Mouse (Mus musculus) layer of hippocampus, adult 9-10 months (tissue): ENCODE data around the gene Msi2.

ENCODE experiments used
- DNase-seq: peaks from one replicate; pipeline ENCODE4 v3.0.0; 2022; ENCODE audit warnings: low spot score

The Msi2 gene

DNA sequence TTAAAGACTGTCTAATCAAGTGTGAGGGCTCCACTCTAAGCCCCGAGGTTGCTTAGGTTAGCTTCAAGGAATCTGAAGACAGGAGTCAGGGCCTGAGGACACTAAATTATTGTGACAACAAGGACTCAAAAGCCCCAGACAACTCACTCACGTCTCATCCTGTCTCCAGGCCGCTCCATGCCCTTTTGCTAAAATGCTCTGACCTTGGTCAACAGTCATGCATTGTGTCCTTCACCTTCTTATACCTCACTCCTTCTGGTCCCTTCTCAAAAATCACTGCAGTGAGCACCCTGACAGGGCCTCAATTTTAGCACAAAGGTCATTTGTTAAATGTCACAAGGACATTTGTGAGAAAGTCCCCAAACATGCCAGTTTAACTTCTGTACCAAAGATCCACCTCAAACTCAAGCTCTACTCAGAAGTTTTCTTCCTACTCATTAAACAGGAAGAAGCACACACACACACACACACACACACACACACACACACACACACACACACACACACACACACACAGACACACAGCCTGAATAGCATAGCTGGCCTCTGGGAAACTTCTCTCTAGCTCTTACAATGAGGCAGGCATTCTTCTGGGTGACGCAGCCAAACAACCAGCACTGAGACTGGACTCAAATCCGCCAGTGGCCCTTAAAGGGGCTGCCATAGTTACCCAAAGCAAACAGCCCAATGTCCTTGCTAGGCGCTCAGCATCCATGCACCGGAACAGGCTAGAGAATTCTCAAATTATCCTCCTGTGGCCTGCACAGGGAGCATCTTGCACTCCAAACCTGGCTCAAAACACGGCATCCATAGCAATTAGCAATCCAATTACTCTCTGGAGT is 178.5 kb downstream of the Msi2 start:
- DNase-seq: no peak

DNA sequence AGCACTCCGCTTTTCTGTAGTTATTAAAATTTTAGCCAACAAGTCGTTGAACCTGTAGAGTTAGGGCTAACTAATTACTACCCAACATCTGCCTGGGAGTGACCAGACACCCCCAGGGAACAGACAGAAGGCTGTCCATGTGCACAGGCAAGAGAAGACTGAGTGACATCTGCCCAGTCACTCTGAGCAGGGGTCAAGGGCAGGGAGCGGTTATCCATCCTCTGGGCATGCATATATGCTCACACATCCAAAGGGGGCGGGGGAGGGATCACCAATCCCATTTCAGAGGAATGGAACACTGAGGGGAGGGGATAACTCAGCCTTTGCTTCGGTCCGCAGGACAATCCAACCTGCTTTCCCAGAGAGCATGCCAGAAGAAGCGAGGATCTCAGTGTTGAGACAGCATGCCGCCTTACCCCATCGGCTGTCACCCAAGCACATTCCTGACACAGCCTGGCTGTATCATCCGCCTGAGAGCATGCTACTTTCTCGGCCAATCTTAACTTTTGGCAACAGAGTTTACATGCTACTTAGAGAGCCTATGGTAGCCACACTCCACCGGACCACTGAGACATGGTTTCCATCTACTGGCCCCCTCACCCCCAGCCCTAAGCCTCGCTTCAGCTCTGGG is 179.5 kb downstream of the Msi2 start:
- no peak for DNase-seq

DNA sequence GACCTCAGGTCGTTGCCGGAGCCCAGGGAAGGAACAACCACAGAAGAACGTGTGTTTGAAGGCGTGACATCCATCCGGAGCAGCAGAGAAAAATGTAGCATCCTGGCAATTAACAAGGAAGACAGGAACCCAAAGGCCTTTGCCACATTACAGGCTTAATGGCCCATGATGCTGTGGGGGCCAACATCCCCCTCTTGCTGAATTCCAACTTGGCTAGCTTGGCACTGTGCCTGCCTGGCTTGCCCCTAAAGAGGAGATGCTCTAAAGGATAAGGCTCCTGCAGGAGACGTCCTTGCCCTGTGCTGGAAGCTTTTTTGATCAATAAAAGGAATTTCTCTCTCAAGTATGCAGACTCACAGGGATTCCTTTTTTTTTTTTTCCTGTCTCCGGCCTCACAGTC is 181.0 kb downstream of the Msi2 start:
- DNase-seq: no peak

DNA sequence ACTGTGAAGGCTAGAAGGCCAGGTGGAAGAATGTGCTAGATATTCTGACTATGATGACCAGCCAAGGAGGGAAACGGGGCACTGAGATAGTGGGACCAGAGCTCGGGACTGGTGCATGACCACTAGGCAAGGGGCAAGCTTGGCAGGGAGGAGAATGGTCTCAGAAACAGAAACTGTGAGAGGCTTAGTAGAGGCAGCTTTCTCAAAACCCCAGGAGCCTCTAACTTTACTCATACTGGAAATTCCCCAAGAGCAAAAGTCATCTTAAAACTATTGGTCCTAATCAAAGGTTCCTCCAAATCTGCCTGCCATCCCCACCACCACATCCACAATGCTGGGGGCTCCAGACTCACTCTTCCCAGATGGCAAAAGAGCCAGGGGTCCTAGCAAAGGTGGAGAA is 181.5 kb downstream of the Msi2 start:
- DNase-seq: no peak

DNA sequence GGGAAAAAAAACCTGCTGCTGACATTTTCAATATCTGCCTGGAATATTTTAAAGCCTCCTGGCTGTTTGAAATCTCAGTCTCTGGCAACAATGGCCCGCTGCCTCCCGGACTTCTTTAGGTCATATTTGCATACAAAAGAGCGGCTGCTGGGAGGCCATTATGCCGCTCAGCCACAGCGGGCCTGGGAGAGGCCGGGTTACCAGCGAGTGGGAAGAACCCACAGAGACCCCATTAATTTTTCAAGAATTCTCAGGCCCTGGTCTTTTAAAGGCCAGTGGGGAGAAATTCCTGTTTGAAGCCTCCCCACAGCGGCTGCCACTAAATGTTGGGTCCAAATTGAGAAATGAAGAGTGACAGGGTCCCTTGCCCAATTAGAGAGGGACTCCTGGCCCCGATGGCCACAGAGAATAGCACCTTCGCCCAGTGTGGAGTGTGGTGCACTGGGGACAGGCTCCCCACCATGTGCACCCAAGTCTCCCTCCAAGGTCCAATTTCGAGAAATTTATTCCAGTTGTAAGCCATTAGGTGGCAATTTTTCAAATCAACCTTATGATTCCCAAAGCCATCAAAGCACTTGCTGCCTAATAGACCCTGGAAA is 183.9 kb downstream of the Msi2 start:
- no peak for DNase-seq

DNA sequence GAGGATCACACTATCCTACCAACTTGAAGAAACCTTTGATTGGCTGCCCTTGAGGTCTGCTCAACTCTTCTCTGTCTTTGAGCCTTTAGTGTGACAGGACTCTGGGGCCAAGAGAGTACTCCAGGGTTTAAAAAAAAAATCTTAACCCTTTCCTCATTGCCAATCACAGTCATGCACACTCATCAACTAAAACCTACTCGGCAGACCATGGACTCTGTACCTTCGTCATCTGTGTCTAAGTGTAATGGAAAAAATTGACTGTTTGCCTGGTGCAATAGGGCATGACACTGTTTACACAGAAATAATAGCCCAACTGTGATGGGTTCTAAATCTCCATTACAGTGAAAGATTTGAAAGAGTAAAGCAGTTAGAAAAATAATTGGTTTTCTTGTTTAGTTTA is 186.3 kb downstream of the Msi2 start:
- DNase-seq: no peak

DNA sequence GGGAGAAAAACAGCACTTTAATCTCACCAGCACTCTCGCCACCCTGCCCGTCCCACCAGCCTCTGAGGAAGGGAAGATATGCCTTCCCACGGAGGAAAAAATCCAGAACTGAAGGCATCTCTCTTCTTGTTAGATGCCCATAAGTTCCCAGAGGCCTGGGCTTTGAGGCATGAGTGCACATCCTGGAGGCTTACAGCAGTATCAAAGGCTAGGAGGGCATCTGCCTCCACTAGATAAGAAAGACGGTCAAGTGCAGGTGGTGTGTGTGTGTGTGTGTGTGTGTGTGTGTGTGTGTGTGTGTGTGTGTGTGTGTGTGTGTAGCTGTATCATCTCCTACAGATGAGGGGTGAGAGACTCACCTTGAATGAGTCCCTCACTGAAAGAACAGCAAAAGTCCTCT is 188.3 kb downstream of the Msi2 start:
- no peak for DNase-seq

DNA sequence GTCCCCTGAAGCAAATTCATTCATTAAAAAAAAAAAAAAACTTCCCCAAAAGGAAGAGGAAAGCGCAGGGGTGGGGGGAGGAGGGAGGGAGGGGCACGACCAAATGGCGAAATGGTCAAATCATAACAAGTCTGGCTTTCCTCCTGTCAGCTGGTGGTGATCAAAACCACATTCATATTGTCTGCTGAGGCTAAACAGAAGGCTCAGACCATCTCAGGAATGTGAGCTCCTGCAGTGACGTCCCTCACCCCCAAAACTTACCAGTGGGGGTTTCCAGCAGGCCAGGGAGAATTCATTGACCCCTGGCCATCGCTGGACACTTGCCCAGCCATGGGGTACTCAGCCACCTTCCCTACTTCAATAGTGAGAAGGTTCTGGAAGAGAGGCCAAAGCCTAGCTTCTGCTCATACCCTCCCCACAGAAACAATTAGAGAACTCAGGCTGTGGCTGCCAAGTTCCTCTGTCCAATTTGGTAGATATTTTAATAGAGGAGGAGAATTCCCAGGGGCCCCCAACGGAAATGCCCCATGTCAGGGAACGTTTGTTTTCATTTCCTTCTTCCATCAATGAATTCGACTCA is 189.7 kb downstream of the Msi2 start:
- DNase-seq: no peak

DNA sequence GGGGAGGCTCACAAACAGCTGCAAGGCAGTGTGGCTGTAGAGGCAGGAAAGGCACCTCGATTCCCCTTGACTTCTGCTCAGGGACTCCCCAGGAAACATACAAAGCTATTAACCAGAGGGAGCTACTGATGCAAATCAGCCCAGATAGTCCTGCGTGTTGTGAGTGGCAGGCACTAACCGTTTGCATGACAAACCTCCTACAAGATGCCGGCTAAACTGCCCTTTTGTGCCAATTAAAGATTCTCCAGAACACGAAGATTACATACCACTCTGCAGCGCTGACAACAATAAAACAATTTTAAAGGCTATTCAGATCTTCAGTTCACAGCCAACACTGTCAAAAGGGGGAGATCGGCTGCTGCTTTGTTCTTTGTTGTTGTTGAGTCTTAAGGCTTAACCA is 191.6 kb downstream of the Msi2 start:
- no peak for DNase-seq

DNA sequence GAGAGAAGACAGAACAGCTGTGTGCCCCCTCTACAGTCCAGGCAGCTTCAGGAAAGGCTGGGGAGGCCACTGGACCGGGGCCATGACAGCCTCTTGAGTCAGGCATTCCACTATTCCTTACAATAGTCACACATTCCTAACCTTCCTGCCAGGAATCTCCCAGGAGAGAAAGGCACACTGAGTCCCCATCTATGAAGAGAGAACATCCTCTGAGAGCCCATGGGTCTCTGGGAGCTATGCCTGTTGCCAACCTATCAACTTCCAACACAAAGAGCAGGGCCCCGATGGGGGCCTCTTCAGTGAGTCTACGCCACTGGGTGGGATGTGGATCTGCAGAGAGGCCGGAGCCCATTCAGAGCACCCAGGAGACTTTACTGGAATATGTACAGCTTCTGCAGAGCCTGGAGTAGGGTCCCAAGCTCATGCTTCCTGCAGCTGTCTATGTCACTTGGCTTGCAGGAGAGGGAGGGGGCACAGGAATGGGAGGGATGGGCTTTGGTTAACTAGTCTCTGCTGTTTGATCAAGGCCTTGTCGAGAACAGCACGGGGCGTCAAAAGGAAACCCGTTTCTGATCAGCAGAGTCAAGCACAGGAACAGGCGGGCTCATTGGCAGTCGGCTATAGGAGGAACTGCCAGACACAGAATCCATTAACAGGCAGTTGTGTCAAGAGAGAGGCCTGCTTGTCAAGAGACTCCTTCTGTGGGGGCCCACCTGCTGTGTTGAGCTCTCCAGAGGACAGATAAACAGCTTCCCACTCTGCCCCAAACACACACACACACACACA is 193.3 kb downstream of the Msi2 start:
- DNase-seq: no peak

DNA sequence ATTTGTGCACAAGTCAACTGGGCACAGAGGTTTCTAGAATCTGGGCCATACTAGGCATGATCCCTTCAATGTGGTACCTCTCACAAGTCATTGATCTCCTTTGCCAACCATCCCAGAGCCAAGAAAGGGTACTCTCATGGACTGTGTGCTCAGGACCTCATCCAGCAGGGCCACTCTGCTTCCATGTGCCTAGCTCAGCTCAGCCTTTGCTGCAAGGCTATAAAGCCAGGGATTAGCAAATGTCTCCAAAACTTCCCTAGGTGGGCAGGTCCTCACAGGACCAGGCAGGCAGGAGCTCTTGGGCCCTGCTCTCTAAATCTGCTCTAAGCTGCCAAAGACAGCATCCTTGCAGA is 193.9 kb downstream of the Msi2 start:
- no peak for DNase-seq

DNA sequence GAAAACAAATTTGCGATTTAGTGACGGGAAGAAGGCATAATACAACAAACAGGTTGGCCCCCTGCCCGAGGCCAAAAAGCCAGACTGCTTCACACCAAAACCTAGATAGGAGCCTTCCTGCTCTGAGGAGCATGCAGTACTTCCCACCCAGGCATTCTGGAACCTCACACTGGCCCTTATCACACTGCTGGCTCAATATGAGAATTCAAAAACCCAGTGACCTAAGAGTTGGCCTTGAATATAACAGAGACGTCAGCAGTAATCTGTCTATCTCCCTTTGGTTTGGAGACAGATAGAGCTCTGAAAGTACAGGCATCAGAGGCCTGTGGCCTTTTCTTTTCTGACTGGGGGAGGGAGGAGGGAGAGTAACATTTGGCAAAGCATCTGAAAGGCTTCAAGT is 194.4 kb downstream of the Msi2 start:
- no peak for DNase-seq

DNA sequence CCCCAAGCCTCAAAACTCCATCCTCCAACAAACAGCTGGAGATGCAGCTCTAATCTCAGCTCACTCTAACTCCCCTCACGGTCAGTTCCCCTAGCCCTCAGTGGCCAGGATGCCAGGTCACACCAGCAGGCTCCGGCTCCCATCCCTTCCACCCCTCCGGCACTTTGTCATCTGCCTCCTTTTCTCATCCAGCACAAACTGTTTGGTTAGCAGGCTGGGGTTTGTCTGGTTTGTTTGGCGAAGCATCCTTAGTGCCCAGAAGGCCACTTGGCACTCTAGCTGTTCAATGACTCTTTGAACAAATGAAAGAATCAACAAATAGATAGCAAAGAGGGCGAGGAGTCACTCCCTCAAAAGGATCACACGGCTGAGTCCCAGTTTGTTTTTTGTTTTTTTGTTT is 194.8 kb downstream of the Msi2 start:
- DNase-seq: no peak

DNA sequence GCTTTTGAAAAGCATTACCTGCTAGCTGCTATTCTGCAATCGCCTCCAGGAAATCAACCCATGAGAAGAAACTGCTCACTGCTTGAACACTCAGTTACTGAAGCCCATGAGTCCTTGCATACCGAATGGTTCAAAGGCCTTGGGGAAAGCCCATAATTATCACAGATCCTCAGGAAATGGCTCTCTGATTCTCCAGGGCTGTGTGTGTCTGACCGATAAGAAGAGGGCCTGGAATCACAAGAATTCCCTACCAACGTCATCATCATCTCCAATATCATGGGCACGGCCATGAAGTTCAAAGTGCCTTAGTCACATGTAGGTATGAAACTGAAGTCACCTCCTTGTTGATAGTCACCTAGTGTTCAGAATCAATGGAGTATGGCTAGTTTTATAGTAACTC is 196.2 kb downstream of the Msi2 start:
- no peak for DNase-seq

DNA sequence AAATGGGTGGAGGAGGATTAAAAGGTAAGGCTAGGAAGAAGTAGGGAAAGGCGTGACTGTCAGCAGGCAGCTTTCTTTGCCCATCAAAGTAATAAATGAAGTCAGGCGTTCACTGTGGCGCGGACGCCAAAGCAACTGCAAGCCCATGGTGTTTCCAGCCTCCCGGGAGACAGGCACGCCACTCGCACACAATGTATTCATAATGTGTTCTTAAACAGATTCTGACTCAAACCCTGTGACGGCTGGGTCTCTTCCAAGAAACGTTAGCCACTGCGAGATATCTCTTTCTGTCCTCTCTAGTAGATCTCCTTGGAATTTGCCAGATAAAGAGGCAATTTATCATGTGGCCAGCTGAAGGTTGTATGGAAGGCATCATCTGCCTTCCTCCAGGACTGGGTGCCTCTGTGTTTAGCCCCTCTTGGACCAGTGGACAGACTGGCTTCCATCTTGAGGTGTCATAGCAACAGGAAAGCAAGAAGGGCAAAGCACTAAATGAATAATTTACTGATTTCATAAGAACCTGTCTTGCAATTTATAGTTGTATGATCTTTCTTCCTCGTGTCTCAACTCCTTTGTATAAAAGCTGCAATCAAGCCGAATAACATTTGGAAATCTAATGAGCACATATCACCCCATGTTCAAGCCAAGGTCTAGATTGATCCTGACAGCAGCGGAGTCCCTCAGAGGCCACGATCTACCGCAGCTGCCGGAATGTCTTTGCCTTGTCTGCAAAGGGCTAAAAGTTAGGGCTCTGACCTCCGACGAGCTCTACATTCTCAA is 197.2 kb downstream of the Msi2 start:
- no peak for DNase-seq

DNA sequence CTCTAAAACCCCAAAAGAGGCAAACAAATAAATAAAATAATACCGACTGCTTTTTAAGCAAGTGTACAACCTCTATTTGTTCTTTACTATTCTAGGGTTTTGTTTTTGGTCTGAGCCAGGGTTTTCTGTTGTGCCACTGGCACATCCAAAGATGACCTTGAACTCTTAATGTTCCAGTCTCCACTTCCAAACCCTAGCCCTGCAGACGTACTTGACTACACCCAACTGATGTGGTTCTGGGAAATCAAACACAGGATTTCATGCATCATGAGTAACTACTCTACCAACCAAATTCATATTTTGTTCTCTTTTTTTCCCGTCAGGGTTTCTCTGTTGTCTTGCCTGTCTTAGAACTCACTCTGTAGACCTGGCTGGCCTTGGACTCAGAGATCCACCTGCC is 200.0 kb downstream of the Msi2 start:
- DNase-seq: no peak

DNA sequence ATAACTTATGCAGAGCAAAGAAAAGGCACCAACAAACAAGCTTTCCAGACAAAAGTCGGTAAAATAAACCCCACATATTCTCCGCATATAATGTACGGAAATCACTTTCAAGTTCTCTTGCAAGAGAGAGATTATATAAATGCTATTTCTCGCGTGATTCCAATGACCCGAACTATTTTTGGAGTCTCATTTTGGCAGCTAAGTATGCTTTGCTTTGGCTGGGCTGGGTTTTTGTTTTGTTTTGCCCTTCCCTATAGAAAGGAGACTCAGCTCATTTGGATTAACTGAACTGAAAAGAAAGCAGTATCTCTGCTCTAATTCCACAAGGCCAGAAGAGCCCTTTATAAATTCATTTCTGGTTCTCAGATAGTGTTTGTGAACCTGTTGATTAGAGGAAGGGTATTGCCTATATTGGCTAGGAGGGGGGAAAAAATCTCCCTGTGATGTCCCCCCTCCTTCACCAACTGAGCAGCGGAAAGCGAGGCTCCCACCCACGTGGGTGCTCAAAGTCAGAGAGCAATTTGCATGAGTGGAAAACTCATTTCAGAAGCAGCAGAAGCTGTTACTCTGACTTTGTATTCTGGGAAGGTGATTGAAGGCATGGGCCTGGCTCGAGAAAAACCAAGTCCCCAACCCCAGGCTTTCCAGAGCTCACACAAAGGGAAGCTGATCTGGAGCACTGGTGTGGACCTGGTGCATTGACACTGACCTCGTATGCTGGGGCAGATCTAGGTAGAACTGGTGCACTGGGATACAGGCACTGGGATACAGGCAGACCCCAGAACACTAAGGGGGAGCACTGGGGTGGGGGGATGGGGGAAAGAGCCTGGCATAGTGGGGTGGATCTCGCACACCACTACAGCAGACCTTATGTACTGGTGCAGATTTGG is 201.5 kb downstream of the Msi2 start:
- no peak for DNase-seq

DNA sequence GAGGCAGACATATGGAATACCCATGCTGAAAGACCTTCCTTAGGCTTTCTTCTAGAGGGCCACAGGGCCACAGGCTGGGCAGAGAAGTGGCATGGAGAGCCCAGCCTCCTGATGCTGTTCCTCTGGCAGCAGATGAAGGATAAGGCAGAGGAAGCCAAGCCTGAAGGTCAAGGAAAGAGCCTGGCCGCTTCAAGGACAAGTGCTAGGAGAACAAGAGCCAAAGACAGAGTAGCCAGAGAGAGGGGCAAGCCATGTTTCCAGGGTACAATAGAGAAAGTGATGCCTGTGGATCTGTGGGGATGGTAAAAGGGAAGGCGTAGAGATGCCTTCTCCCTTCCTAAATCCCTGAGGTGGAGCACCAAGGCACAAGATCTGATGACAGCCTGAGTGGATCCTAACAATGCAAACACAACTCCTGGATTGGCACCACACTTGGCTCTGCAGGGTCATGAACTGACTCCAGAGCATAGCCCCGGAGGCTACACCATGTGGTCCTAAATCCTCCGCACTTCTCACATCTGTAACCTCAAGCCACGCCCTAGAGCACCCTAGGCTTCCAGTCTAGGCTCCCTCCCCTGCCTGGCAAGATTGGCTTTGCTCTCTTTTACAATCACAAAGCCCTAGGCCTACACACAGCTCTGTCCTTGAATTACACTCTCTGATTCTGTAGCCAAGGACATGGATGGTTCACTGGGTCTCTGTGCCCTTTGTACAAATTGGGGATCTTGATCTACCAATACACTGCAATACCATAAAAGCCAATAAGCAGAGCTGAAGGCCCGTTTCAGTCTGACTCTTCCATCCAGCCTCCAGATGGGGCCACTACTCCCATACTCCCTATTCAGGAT is 202.4 kb downstream of the Msi2 start:
- DNase-seq: no peak

DNA sequence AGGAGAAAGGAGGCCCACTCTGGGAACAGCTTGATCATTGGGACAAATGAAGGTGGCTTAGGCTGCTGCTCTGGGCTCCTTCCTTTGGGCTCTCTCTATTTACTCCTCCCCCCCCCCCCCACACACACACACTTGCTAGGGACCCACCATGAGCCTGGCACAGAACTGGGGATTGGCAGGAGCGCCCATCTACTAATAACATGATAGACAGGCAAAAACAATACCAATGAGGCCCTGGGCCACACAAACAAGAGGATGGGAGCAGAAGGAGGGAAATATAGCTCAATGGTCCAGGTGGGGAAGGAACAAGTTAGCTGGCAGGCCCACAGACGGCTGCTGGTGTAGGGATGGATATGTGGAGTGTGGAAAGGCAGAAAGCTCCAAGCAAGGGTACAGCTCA is 203.0 kb downstream of the Msi2 start:
- no peak for DNase-seq
